Mouse (Mus musculus): ENCODE results near the gene Prap1. TPM values are rescaled to one million over a fixed set of nuclear protein-coding genes. Genes with fewer than 3 reads are reported as not detected.
"Not testable (repeated sequence)": the region's sequence is repeated elsewhere in the genome, so short reads cannot be mapped to it uniquely, and the experiment has no call there.

Gene Prap1
- polyA plus RNA-seq, 1 experiment from 2014 or later: not detected

DNA sequence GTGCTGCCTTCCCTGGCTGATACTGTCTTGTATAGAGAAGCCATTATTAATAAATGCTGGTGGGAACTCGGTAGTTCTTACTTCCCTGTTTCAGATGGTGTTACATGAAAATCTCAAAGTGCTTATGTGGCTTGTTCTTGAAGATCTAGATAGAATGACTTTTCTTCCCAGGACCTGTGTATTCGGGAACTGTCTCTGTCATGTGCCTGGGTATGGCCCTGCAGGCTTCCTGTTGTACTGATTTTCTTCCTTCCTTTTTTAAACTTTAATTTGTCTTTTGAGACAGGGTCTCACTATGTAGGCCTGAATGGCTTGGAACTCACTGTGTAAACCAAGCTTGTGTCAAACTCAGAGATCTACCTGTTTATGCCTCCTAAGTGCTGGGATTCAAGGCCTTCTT is 34.7 kb downstream of the Prap1 start:
- H3K9me3 ChIP-seq (ENCODE audit: control insufficient read depth, low read length): no peaks in the 10 kb centered on the region
- H3K4me1 ChIP-seq (ENCODE audit: control insufficient read depth, insufficient read depth, low read length): peaks cover 2% of the 10 kb centered on the region; the same call in 1 of the 2 replicates
- no peak overlapping the region for H3K9ac ChIP-seq (ENCODE audit: low read length)
- DNase-seq (ENCODE audit: low spot score): no peak
- peaks cover 2% of the 10 kb centered on the region; the same call in 1 of the 2 replicates for H3K36me3 ChIP-seq (ENCODE audit: control insufficient read depth, insufficient read depth, low read length)
- WGBS: 89% methylated on average over 2 of the region's 2 CpGs
- H3K27me3 ChIP-seq (ENCODE audit: control insufficient read depth, insufficient read depth, low read length): no peaks in the 10 kb centered on the region
- ATAC-seq (ENCODE audit: insufficient number of reproducible peaks, low FRiP score, low TSS enrichment, low read depth): no peak
- H3K4me3 ChIP-seq (ENCODE audit: low read depth, low read length): no peak overlapping the region
- H3K27ac ChIP-seq (replicated peaks; ENCODE audit: low read depth, low read length): no peak overlapping the region
- no peak overlapping the region for H3K4me2 ChIP-seq (ENCODE audit: low read depth, severe bottlenecking)

DNA sequence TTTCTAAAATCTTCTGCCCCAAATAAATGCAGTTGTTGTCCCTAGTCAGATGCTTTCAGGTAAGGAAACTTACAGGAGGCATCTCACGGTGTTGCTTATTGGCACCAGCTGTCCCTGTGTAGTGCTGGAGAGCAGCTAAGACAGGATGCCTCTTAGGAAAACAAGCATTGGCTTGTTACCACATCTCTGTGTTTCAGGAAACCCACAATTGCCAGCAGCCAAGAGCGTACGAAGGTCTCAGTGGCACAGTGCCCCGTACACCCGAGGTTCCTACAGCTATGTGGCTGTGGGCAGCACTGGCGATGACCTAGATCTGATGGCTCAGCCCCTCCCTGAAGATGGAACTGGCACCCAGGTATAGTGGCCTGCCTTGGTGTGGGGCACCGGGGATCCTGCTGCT is 39.0 kb downstream of the Prap1 start:
- H3K27ac ChIP-seq (replicated peaks; ENCODE audit: low read depth, low read length); H3K36me3 ChIP-seq (ENCODE audit: control insufficient read depth, insufficient read depth, low read length); H3K4me2 ChIP-seq (ENCODE audit: low read depth, severe bottlenecking); H3K9me3 ChIP-seq (ENCODE audit: control insufficient read depth, low read length); H3K9ac ChIP-seq (ENCODE audit: low read length); ATAC-seq (ENCODE audit: insufficient number of reproducible peaks, low FRiP score, low TSS enrichment, low read depth); H3K27me3 ChIP-seq (ENCODE audit: control insufficient read depth, insufficient read depth, low read length); H3K4me3 ChIP-seq (ENCODE audit: low read depth, low read length); H3K4me1 ChIP-seq (ENCODE audit: control insufficient read depth, insufficient read depth, low read length); DNase-seq (ENCODE audit: low spot score): not testable (repeated sequence)
- 91% methylated on average over 7 of the region's 7 CpGs for WGBS

DNA sequence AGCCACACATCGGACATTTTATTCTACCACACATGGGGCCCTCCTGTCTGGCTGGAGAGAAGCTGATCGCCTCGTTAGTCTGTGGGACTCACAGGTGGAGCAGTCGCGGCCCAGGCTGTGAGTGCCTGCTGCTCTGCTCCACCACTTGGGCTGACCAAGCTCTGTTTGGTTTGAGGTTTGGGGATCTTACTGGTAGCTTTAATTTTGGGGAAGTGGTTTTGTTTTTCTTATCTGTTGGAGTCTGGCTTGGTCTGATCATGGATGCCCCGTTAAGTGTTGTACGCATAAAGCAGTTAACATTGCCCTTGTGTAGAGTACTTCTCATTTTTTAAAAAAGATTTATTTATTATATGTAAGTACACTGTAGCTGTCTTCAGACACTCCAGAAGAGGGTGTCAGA is 40.8 kb downstream of the Prap1 start:
- H3K4me3 ChIP-seq (ENCODE audit: low read depth, low read length); H3K27ac ChIP-seq (replicated peaks; ENCODE audit: low read depth, low read length); H3K9ac ChIP-seq (ENCODE audit: low read length); H3K4me1 ChIP-seq (ENCODE audit: control insufficient read depth, insufficient read depth, low read length); H3K36me3 ChIP-seq (ENCODE audit: control insufficient read depth, insufficient read depth, low read length); H3K4me2 ChIP-seq (ENCODE audit: low read depth, severe bottlenecking); DNase-seq (ENCODE audit: low spot score); ATAC-seq (ENCODE audit: insufficient number of reproducible peaks, low FRiP score, low TSS enrichment, low read depth); H3K27me3 ChIP-seq (ENCODE audit: control insufficient read depth, insufficient read depth, low read length); H3K9me3 ChIP-seq (ENCODE audit: control insufficient read depth, low read length): not testable (repeated sequence)
- WGBS: 95% methylated on average over 5 of the region's 7 CpGs

DNA sequence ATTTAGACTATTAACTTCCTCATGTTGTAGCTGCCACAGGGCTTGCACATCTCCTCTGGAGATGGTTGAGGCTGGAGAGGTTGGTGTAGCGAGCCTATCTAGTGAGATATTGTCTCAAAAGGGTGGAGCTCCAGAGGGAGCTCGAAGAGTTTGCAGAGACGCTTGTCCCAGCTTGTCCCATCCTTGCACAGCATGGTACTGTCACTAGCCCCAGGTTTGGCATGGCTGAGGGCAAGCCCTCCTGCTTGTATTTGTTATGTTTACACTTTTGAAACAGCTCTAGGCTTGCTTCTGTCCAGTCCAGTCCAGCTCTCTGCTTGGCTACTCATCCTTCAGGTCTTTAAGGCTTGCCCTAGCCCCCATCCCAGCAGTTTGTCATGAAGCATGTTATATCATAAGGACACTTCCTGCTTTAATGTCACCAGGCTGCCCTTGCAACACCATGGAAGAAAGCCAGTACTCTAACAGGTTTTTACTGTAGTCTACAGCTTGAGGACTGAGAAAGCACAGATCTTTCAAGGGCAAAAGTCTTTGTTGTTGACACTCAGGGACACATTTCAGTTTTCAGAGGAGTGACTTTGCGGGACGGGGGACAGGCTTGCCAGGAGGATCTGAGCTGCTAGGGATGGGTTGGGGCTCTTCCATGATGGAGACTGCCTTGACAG is 42.0 kb downstream of the Prap1 start:
- Histone ChIP-seq H3K36me3 (ENCODE audit: control insufficient read depth, insufficient read depth, low read length) (no peaks in the 10 kb centered on the region), H3K27me3 (ENCODE audit: control insufficient read depth, insufficient read depth, low read length) (no peaks in the 10 kb centered on the region), H3K4me3 (ENCODE audit: low read depth, low read length) (no peak overlapping the region), H3K27ac (replicated peaks; ENCODE audit: low read depth, low read length) (no peak overlapping the region), H3K9me3 (ENCODE audit: control insufficient read depth, low read length) (no peaks in the 10 kb centered on the region), H3K4me1 (ENCODE audit: control insufficient read depth, insufficient read depth, low read length) (peaks cover 4% of the 10 kb centered on the region; the same call in 1 of the 2 replicates), H3K9ac (ENCODE audit: low read length) (no peak overlapping the region), H3K4me2 (ENCODE audit: low read depth, severe bottlenecking) (no peak overlapping the region)
- 81% methylated on average over 5 of the region's 5 CpGs for WGBS
- no peak for ATAC-seq (ENCODE audit: insufficient number of reproducible peaks, low FRiP score, low TSS enrichment, low read depth)
- DNase-seq (ENCODE audit: low spot score): no peak

DNA sequence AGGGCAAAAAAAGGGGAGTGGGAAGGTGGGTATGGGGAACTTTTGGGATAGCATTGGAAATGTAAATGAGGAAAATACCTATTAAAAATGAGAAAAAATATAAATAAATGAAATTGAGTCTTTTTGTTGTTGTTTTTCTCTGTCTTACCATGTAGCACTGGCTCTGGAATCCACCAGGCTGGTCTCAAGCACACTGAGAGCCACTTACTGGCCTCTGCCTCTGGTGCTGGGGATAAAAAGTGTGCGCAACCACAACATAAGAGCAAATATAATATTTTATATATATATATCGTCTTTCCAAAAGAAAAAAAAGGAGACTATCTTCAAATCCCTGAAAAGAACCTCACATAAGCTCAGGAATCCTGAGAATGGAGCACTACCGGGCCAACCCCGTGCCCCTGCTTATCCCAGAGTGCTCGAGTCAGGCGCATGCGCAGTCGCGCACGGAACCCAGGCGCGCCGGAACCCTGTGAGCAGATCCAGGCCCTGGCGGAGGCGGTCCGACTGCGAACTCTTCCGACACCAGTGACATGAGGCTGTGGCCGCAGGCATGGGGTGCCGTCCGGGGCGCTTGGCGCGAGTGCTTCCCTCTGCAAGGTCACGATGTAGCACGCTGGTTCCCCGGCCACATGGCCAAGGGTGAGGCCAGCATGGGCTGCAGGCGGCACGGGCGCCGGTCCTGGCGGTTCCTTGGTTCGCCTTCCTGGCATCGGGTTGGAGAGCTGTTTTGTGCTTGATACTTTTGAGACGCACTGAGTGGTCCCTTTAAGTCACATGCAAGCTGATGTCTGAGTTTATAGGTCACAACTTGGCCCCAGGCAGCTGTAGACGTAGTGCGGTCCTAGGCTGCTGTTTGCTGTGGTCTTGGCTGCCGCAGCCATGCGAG is 44.2 kb downstream of the Prap1 start, which contains the start of gene Mtg1:
Mtg1 (plus strand) TSS at position 430 of the 886 bp plus-strand sequence.
- DNase-seq (ENCODE audit: low spot score): peak; percentile 97
- Histone ChIP-seq H3K4me2 (ENCODE audit: low read depth, severe bottlenecking) (peak within 1 kb of the TSS; percentile 85), H3K9ac (ENCODE audit: low read length) (peak within 1 kb of the TSS; percentile 80), H3K4me1 (ENCODE audit: control insufficient read depth, insufficient read depth, low read length) (peaks cover 4% of the 10 kb centered on the region; the same call in 1 of the 2 replicates), H3K9me3 (ENCODE audit: control insufficient read depth, low read length) (no peaks in the 10 kb centered on the region), H3K27ac (replicated peaks; ENCODE audit: low read depth, low read length) (no peak within 1 kb of the TSS), H3K27me3 (ENCODE audit: control insufficient read depth, insufficient read depth, low read length) (no peaks in the 10 kb centered on the region), H3K36me3 (ENCODE audit: control insufficient read depth, insufficient read depth, low read length) (no peaks in the 10 kb centered on the region), H3K4me3 (ENCODE audit: low read depth, low read length) (peak within 1 kb of the TSS; percentile 69)
- ATAC-seq (ENCODE audit: insufficient number of reproducible peaks, low FRiP score, low TSS enrichment, low read depth): peak; percentile 95
- 2% methylated on average over 38 of the region's 39 CpGs for WGBS

DNA sequence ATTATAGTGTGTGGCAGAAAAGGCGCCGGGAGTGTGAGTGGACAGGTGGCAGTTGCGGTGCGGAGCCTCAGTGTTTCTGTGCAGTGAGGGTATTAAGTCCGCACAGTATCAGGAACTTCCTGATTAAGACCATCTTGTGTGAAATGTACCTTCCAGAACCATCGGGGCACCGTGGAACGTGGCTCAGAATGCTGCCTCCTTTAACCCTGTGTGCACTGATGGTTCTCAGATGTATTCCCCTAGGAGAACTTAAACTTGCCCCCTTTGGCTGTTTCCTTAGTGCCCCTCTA is 44.8 kb downstream of the Prap1 start:
- ATAC-seq (ENCODE audit: insufficient number of reproducible peaks, low FRiP score, low TSS enrichment, low read depth) (no peak), DNase-seq (ENCODE audit: low spot score) (no peak)
- Histone ChIP-seq H3K36me3 (ENCODE audit: control insufficient read depth, insufficient read depth, low read length) (no peaks in the 10 kb centered on the region), H3K4me1 (ENCODE audit: control insufficient read depth, insufficient read depth, low read length) (peaks cover 4% of the 10 kb centered on the region; the same call in 1 of the 2 replicates), H3K27me3 (ENCODE audit: control insufficient read depth, insufficient read depth, low read length) (no peaks in the 10 kb centered on the region), H3K9ac (ENCODE audit: low read length) (peak overlapping the region; percentile 80), H3K4me3 (ENCODE audit: low read depth, low read length) (peak overlapping the region; percentile 69), H3K4me2 (ENCODE audit: low read depth, severe bottlenecking) (peak overlapping the region; percentile 85), H3K27ac (replicated peaks; ENCODE audit: low read depth, low read length) (no peak overlapping the region), H3K9me3 (ENCODE audit: control insufficient read depth, low read length) (no peaks in the 10 kb centered on the region)
- under 1% methylated on average over 8 of the region's 8 CpGs for WGBS

DNA sequence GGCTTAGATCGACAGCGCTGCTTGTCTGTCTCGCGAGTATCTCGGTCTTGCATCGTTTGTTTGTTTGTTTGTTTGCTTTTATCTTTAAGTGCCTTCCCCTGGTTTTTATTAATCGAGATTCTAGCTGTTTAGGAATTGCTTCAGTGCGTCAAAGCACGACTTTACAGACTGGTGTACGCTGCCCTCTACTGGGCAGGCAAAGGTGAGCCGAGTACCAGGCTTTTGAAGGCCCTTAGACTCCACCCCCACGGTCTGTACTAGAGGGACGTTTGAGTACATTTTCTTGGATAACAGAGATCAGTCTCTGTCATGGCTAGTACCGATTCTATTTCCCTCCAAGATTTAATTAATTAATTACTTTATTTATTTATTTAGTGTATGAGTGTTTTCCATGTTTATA is 48.2 kb downstream of the Prap1 start:
- peak; percentile 65 for DNase-seq (ENCODE audit: low spot score)
- WGBS: 5% methylated on average over 14 of the region's 14 CpGs
- no peak overlapping the region for H3K4me2 ChIP-seq (ENCODE audit: low read depth, severe bottlenecking)
- H3K27me3 ChIP-seq (ENCODE audit: control insufficient read depth, insufficient read depth, low read length): no peaks in the 10 kb centered on the region
- ATAC-seq (ENCODE audit: insufficient number of reproducible peaks, low FRiP score, low TSS enrichment, low read depth): no peak
- H3K9ac ChIP-seq (ENCODE audit: low read length): no peak overlapping the region
- no peak overlapping the region for H3K27ac ChIP-seq (replicated peaks; ENCODE audit: low read depth, low read length)
- H3K36me3 ChIP-seq (ENCODE audit: control insufficient read depth, insufficient read depth, low read length): no peaks in the 10 kb centered on the region
- H3K4me1 ChIP-seq (ENCODE audit: control insufficient read depth, insufficient read depth, low read length): peaks cover 4% of the 10 kb centered on the region; the same call in 1 of the 2 replicates
- no peaks in the 10 kb centered on the region for H3K9me3 ChIP-seq (ENCODE audit: control insufficient read depth, low read length)
- no peak overlapping the region for H3K4me3 ChIP-seq (ENCODE audit: low read depth, low read length)

DNA sequence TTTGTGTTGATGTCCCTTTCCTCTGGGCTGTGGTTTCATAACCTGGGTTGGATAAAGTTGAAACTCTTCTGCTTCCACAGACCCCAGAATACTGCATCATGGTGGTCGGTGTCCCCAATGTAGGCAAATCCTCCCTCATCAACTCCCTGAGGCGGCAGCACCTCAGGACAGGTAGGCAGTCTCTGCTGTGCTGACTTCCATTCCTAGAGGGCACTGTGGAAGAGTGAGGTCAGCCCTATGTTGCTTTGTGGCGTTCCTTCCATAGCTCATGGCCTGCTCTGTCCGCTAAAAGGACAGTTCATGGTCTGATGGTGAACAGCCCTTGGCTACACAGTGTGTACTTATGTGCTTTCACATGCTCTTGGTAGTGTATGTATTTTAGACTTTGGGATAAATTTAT is 51.4 kb downstream of the Prap1 start:
- ATAC-seq (ENCODE audit: insufficient number of reproducible peaks, low FRiP score, low TSS enrichment, low read depth): no peak
- WGBS: 85% methylated on average over 4 of the region's 4 CpGs
- H3K4me1 ChIP-seq (ENCODE audit: control insufficient read depth, insufficient read depth, low read length): no peaks in the 10 kb centered on the region
- H3K27me3 ChIP-seq (ENCODE audit: control insufficient read depth, insufficient read depth, low read length): no peaks in the 10 kb centered on the region
- no peak overlapping the region for H3K27ac ChIP-seq (replicated peaks; ENCODE audit: low read depth, low read length)
- H3K4me3 ChIP-seq (ENCODE audit: low read depth, low read length): no peak overlapping the region
- H3K4me2 ChIP-seq (ENCODE audit: low read depth, severe bottlenecking): no peak overlapping the region
- DNase-seq (ENCODE audit: low spot score): no peak
- no peaks in the 10 kb centered on the region for H3K36me3 ChIP-seq (ENCODE audit: control insufficient read depth, insufficient read depth, low read length)
- no peak overlapping the region for H3K9ac ChIP-seq (ENCODE audit: low read length)
- H3K9me3 ChIP-seq (ENCODE audit: control insufficient read depth, low read length): no peaks in the 10 kb centered on the region

All from limb, embryonic 11.5 days (tissue).